Mouse (Mus musculus) forebrain, embryonic 16.5 days (tissue): ENCODE results near the gene Mvb12a. TPM values are rescaled to one million over a fixed set of nuclear protein-coding genes. Genes with fewer than 3 reads are reported as not detected.

ENCODE experiments used
- ATAC-seq: fragments of 200-750 bp; cut with Nextera tagmentation; 2 replicates; pipeline ENCODE4 v1.8.0; 2017; ENCODE audit warnings: mild to moderate bottlenecking, moderate library complexity
- H3K27ac ChIP-seq: fragments of 300-500 bp; sonication (generic); 2 replicates; pipeline ENCODE4 v1.5.1; 2014; ENCODE audit warnings: low read length, control low read depth
- H3K27me3 ChIP-seq: fragments of 300-500 bp; sonication (generic); replicated peaks from 2 replicates; pipeline ENCODE4 v1.6.1; 2014; ENCODE audit warnings: low read length; ENCODE audit not compliant: control insufficient read depth, insufficient read depth
- H3K36me3 ChIP-seq: fragments of 300-500 bp; sonication (generic); 2 replicates; pipeline ENCODE4 v1.6.1; 2014; ENCODE audit not compliant: control insufficient read depth, insufficient read depth
- H3K4me1 ChIP-seq: fragments of 300-500 bp; sonication (generic); replicated peaks from 2 replicates; pipeline ENCODE4 v1.6.1; 2014; ENCODE audit warnings: low read length; ENCODE audit not compliant: control insufficient read depth, insufficient read depth
- H3K4me2 ChIP-seq: fragments of 300-500 bp; sonication (generic); 2 replicates; pipeline ENCODE4 v1.6.1; 2014; ENCODE audit warnings: mild to moderate bottlenecking, low read length, control low read depth
- H3K4me3 ChIP-seq: fragments of 300-500 bp; sonication (generic); replicated peaks from 2 replicates; pipeline ENCODE4 v1.5.1; 2014; ENCODE audit warnings: mild to moderate bottlenecking, low read length, control low read depth
- H3K9ac ChIP-seq: fragments of 300-500 bp; sonication (generic); replicated peaks from 2 replicates; pipeline ENCODE4 v1.6.1; 2014; ENCODE audit warnings: low read depth, low read length, control low read depth
- H3K9me3 ChIP-seq: fragments of 300-500 bp; sonication (generic); 2 replicates; pipeline ENCODE4 v1.6.1; 2016; ENCODE audit warnings: low read length; ENCODE audit not compliant: control insufficient read depth
- WGBS: fragments of 180-500 bp; shearing (Covaris S2); extraction: QIAGEN DNeasy Blood & Tissue Kit; methylation state at CpG from one replicate; pipeline ENCODE4 v1.1.7; 2014; 5-methylcytosine and 5-hydroxymethylcytosine counted together
- polyA plus RNA-seq: library from polyadenylated mRNA; unstranded; fragments of >200 nt; fragmentation: Nextera tagmentation; extraction: Ambion mirVana; gene quantifications from 2 replicates; pipeline ENCODE4 v1.2.1, GENCODE M21; 2015

The Mvb12a gene
- polyA plus RNA-seq: 52.8 and 65.3 TPM in 2 replicates

DNA sequence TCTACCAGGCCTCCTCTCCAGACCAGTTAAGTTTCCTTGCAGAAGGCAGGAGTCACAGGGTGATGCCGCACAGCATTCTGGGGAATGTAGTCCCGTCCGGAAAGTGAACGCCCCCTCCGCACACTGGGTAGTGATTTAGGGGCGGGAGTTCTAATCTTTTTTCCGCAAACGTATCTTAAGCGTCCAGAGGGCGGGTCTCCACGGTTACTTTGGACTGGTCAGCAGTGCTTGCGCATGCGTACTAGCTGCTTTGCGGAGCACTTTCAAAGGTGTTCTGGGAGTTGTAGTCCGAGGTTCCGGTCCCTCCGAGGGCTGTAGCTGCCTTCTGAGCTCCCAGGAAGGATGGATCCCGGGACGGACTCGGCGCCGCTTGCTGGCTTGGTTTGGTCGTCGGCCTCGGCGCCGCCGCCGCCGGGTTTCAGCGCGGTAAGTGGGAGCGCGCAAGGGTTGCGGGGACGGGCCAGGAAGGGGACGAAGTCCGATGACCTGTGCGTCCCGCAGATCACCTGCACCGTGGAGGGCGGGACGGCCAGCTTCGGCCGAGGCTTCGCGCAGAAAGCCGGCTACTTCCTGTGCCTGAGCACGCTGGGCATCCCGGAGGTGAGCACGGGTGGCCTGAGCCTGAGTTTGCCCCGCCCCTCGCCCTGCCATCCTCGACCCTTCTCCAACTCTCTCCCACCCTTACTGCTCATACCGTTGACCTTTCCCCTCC is at the start of gene Mvb12a:
Mvb12a (plus strand) TSS at position 291 of the 712 bp plus-strand sequence.
- peak within 1 kb of the TSS; percentile 80 for H3K4me3 ChIP-seq
- H3K4me2 ChIP-seq: peak within 1 kb of the TSS; percentile 93
- H3K36me3 ChIP-seq: peaks cover 3% of the 10 kb centered on the region; the same call in 1 of the 2 replicates
- WGBS: under 1% methylated on average over 55 of the region's 55 CpGs
- ATAC-seq: peak; percentile 97
- peaks cover 9% of the 10 kb centered on the region for H3K4me1 ChIP-seq
- H3K9ac ChIP-seq: peak within 1 kb of the TSS; percentile 83
- no peaks in the 10 kb centered on the region; the same call in 1 of the 2 replicates for H3K27me3 ChIP-seq
- H3K9me3 ChIP-seq: no peaks in the 10 kb centered on the region
- no peak within 1 kb of the TSS for H3K27ac ChIP-seq

DNA sequence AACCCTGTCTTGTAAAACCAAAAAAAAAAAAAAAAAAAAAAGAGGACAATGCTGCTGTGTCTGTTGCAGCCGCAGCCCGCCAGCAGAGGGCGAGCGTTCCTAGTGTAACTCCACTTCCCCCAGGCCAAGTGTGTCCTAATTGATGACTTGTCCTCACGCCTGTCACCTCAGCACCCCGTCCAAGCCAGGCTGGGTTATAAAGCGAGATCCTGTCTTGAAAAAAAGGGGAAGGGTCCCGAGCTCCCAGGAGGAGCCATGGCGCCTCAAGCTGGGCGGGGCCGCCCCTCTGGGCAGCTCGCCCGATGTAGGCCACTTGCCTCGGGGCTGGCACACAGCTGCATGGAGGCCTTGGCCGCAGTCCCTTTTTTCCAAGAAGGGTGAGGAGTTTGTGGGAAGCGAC is 47.7 kb upstream of the Mvb12a start:
- peak overlapping the region; percentile 47 for H3K4me2 ChIP-seq
- peaks cover 5% of the 10 kb centered on the region; the same call in 1 of the 2 replicates for H3K36me3 ChIP-seq
- ATAC-seq: peak; percentile 67
- peak overlapping the region; percentile 23; the same call in 1 of the 2 replicates for H3K4me3 ChIP-seq
- H3K4me1 ChIP-seq: peaks cover 6% of the 10 kb centered on the region
- WGBS: 16% methylated on average over 15 of the region's 16 CpGs
- no peaks in the 10 kb centered on the region for H3K9me3 ChIP-seq
- no peaks in the 10 kb centered on the region for H3K27me3 ChIP-seq
- peak overlapping the region; percentile 50; the same call in 1 of the 2 replicates for H3K27ac ChIP-seq
- no peak overlapping the region; the same call in 1 of the 2 replicates for H3K9ac ChIP-seq

- Histone ChIP-seq H3K9me3 (no peaks in the 10 kb centered on the region), H3K4me3 (no peak overlapping the region), H3K4me2 (no peak overlapping the region), H3K9ac (no peak overlapping the region), H3K4me1 (peaks cover 6% of the 10 kb centered on the region), H3K27me3 (no peaks in the 10 kb centered on the region), H3K36me3 (peaks cover 5% of the 10 kb centered on the region; the same call in 1 of the 2 replicates), H3K27ac (no peak overlapping the region)
- no peak for ATAC-seq
- WGBS: 75% methylated on average over 5 of the region's 5 CpGs
Measured at GRCm38 (mm10) chr8:71495811-71496210, 46.9 kb upstream of the Mvb12a start.

DNA sequence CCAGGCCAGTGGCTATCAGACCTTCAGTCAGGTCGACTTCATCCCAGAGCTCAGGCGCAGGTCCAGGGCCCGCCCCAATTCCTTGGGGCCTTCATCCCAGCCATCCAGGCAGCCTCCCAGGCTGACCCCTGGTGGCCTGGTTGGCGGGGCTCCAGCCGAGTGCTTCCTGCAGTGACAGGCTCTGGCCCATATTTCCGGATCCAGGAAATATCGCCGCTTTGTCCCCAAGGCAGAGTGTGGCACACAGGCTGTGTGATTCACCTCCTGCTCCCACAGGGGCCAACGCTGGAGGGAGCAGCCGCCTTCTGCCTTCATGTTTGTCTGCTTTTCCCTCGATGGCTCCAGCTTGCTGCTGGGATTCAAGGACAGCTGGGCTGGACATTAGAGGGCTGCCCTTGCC is 46.2 kb upstream of the Mvb12a start:
- 58% methylated on average over 11 of the region's 11 CpGs for WGBS
- no peak overlapping the region for H3K9ac ChIP-seq
- no peak overlapping the region for H3K4me2 ChIP-seq
- H3K4me3 ChIP-seq: no peak overlapping the region
- H3K4me1 ChIP-seq: peaks cover 6% of the 10 kb centered on the region
- no peak overlapping the region for H3K27ac ChIP-seq
- H3K9me3 ChIP-seq: no peaks in the 10 kb centered on the region
- no peaks in the 10 kb centered on the region for H3K27me3 ChIP-seq
- no peak for ATAC-seq
- peaks cover 5% of the 10 kb centered on the region; the same call in 1 of the 2 replicates for H3K36me3 ChIP-seq

DNA sequence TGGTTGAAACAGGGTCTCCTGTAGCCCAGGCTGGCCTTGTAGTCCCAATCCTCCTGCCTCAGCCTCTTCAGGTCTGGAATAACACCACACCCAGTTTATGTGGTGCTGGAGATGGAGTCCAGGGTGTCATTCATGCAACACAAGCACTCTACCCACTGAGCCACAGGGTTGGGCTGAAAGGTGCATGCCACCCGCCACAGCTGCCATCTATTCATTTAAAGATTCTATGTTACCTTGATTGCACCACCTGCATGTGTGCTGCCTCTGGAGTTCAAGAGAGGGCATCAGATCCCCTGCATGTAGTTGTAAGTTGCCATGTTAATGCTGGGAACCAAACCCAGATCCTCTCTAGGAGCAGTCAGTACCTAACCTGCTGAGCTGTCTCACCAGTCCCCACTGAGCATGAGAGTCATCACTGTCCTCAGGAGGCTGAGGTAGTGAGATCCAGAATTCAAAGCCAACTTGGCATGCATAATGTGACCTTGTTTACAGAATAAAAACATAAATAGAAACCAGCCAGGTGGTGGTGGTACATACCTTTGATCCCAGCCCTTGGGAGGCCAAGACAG is 45.6 kb upstream of the Mvb12a start:
- ATAC-seq: no peak
- 0 out of 2 replicates have a peak overlapping the region, but pooled peaks have one; percentile 7 for H3K9ac ChIP-seq
- H3K4me2 ChIP-seq: no peak overlapping the region
- H3K4me1 ChIP-seq: peaks cover 6% of the 10 kb centered on the region
- WGBS: 100% methylated on average over 1 of the region's 1 CpGs
- H3K27ac ChIP-seq: no peak overlapping the region
- no peaks in the 10 kb centered on the region for H3K9me3 ChIP-seq
- H3K27me3 ChIP-seq: no peaks in the 10 kb centered on the region
- H3K36me3 ChIP-seq: peaks cover 5% of the 10 kb centered on the region; the same call in 1 of the 2 replicates
- no peak overlapping the region for H3K4me3 ChIP-seq

GRCm38 (mm10) chr8:71497881-71498501 is 44.7 kb upstream of the Mvb12a start:
- no peak overlapping the region for H3K27ac ChIP-seq
- no peak for ATAC-seq
- H3K4me2 ChIP-seq: no peak overlapping the region
- H3K9ac ChIP-seq: no peak overlapping the region
- H3K4me1 ChIP-seq: peaks cover 6% of the 10 kb centered on the region
- H3K27me3 ChIP-seq: no peaks in the 10 kb centered on the region
- H3K36me3 ChIP-seq: 0 out of 2 replicates have a peak, but pooled peaks cover 1% of the 10 kb centered on the region
- WGBS: 28% methylated on average over 15 of the region's 15 CpGs
- H3K9me3 ChIP-seq: no peaks in the 10 kb centered on the region
- no peak overlapping the region for H3K4me3 ChIP-seq

DNA sequence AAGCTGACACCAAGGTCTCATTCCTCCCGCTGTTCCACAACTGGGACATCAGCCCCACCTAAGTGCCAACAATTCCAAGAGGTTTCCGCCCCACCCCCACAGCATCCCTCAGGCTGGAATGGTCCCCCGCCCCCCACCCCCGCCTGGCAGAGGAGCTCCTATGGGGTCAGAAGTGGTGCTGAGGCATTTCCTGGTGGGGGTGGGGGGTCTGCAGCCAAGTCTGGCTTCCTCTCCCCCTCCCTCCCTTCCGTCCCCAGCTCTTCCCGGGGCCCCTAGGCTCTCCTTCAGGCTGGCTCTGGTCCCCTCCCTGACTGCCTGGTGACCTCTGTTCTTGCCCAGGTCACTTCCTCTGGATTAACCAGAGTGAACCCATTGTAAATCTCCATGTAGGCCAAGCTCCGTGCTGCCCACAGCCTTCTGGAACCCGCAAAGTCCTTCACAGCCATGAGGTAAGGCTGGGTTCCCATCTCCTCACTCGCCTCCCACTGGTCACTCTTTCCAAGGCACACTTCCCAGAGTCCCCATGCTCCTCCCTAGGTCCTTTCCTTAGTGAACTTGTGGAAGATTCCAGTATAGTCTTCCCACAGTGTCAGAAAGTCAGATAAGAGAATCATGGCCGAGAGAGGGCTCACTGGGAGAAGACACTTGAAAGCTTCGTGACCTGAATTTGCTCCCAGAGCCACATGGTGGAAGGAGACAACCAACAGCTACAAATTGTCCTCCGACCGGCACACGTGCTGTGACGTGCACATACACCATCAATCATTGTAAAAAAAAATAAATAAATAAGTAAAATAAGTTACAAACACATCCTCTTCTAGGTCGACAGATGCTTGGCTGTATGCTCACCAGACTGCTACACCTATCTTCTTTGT is 43.7 kb upstream of the Mvb12a start:
- Histone ChIP-seq H3K4me2 (no peak overlapping the region), H3K27ac (no peak overlapping the region), H3K4me1 (peaks cover 6% of the 10 kb centered on the region), H3K9me3 (no peaks in the 10 kb centered on the region), H3K9ac (no peak overlapping the region), H3K4me3 (no peak overlapping the region), H3K27me3 (no peaks in the 10 kb centered on the region), H3K36me3 (no peaks in the 10 kb centered on the region)
- no peak for ATAC-seq
- 48% methylated on average over 15 of the region's 16 CpGs for WGBS

GRCm38 (mm10) chr8:71504349-71504748 is 38.4 kb upstream of the Mvb12a start:
- no peak overlapping the region for H3K27ac ChIP-seq
- no peak overlapping the region for H3K4me2 ChIP-seq
- no peak overlapping the region for H3K9ac ChIP-seq
- no peak for ATAC-seq
- no peaks in the 10 kb centered on the region for H3K36me3 ChIP-seq
- H3K4me3 ChIP-seq: no peak overlapping the region
- H3K4me1 ChIP-seq: peaks cover 6% of the 10 kb centered on the region; the same call in 1 of the 2 replicates
- peaks cover 35% of the 10 kb centered on the region for H3K27me3 ChIP-seq
- no peaks in the 10 kb centered on the region for H3K9me3 ChIP-seq
- 94% methylated on average over 4 of the region's 4 CpGs for WGBS
